Mouse (Mus musculus) ES-E14 (cell line): ENCODE data around the gene Chd8. TPM values are rescaled to one million over a fixed set of nuclear protein-coding genes. Genes with fewer than 3 reads are reported as not detected.

Experiments
- DNase-seq: peaks from one replicate; pipeline ENCODE4 v3.0.0-alpha.2; 2013; ENCODE audit warnings: low read depth, low spot score
- H3K27ac ChIP-seq: 2 replicates; pipeline ENCODE4 v1.5.1; 2012; ENCODE audit warnings: low read depth, mild to moderate bottlenecking, low read length, moderate library complexity, mixed read lengths; ENCODE audit not compliant: poor library complexity, insufficient read depth, severe bottlenecking
- H3K36me3 ChIP-seq: 2 replicates; pipeline ENCODE4 v1.6.1; 2012; ENCODE audit warnings: mild to moderate bottlenecking, low read length, moderate library complexity, mixed read lengths; ENCODE audit not compliant: control insufficient read depth, poor library complexity, insufficient read depth, severe bottlenecking
- H3K4me1 ChIP-seq, 2 experiments: fragments of 150-350 bp in 1 of 2; sonication (generic) in 1 of 2; 2 replicates each; pipeline ENCODE4 v1.6.1; 2012; ENCODE audit warnings: low read length in 2 of 2, mild to moderate bottlenecking in 1 of 2, mixed read lengths in 1 of 2; ENCODE audit not compliant: control insufficient read depth in 2 of 2, insufficient read depth in 2 of 2, poor library complexity in 1 of 2
- H3K4me3 ChIP-seq, 2 experiments: fragments of 150-350 bp in 1 of 2; sonication (generic) in 1 of 2; 2 replicates each; pipeline ENCODE4 v1.5.1; 2012; ENCODE audit warnings: low read length in 2 of 2, low read depth in 1 of 2, mild to moderate bottlenecking in 1 of 2, mixed read lengths in 1 of 2; ENCODE audit not compliant: insufficient read depth in 1 of 2, poor library complexity in 1 of 2, severe bottlenecking in 1 of 2
- H3K9ac ChIP-seq: 2 replicates; pipeline ENCODE4 v1.6.1; 2012; ENCODE audit warnings: low read depth, mild to moderate bottlenecking, low read length, mixed read lengths; ENCODE audit not compliant: poor library complexity, insufficient read depth, severe bottlenecking
- H3K9me3 ChIP-seq: fragments of 150-350 bp; sonication (generic); 2 replicates; pipeline ENCODE4 v1.6.1; 2012; ENCODE audit warnings: low read depth, mild to moderate bottlenecking, low read length; ENCODE audit not compliant: control insufficient read depth, insufficient read depth
- CHD2 ChIP-seq: IDR thresholded peaks from 2 replicates; pipeline ENCODE4 v1.6.1; 2014; ENCODE audit warnings: mild to moderate bottlenecking, low read depth, low read length, inconsistent platforms
- HCFC1 ChIP-seq: IDR thresholded peaks from 2 replicates; pipeline ENCODE4 v1.6.1; 2012; ENCODE audit warnings: low read length, inconsistent platforms, borderline replicate concordance; ENCODE audit not compliant: insufficient read depth
- MAFK ChIP-seq: IDR thresholded peaks from 2 replicates; pipeline ENCODE4 v1.6.1; 2014; ENCODE audit warnings: mild to moderate bottlenecking, low read depth, low read length, inconsistent platforms; ENCODE audit not compliant: insufficient read depth
- ZC3H11A ChIP-seq: IDR thresholded peaks from 2 replicates; pipeline ENCODE4 v1.6.1; 2012; ENCODE audit warnings: low read depth, mild to moderate bottlenecking, inconsistent platforms, low read length, borderline replicate concordance
- ZNF384 ChIP-seq: IDR thresholded peaks from 2 replicates; pipeline ENCODE4 v1.6.1; 2012; ENCODE audit warnings: low read depth, low read length, inconsistent platforms
- in situ Hi-C, 2 experiments: fragments of 600-800 bp; cut with MboI; formaldehyde crosslinking; loops; one replicate each; pipeline ENCODE4 v1.15.1; 2025; ENCODE audit warnings: low sequenced_read_pairs in 2 of 2, inconsistent platforms in 1 of 2; ENCODE audit not compliant: unreplicated experiment in 2 of 2
- total RNA-seq: library from RNA; depleted of rRNA; stranded (reverse); fragments of 300-350 nt; gene quantifications from 2 replicates; pipeline ENCODE4 v1.2.3, GENCODE M21; 2012

Chd8 gene
- total RNA-seq, 1 experiment, result 45.1 TPM

DNA sequence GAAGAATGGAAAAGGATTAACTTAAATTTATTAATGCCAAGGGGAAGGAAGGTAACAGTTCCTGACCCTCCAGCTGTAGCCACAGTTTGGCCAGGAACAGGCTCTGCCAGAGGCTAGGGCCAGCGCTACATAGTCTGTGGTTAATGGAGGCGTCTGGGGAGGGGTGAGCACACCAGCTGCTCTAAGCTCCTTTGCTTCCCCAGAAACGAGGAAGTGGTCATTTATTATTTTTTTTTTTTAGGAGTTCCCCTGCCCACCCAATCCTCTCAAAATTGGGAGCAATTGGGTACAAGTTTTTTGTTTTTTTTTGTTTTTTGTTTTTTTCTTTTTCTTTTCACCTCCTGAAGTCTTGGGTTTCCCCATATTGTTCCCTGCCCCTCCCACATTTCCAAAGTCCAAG, 59.4 kb downstream of the Chd8 start:
- H3K27ac ChIP-seq, result peak overlapping the region; percentile 33; the same call in 1 of the 2 replicates
- peaks cover 12% of the 10 kb centered on the region for H3K36me3 ChIP-seq
- peaks cover 6 to 8% of the 10 kb centered on the region in 2 experiments; a peak in 3 of 4 replicates for H3K4me1 ChIP-seq
- no peaks in the 10 kb centered on the region for H3K9me3 ChIP-seq
- in situ Hi-C loops, result no loop called here
- H3K4me3 ChIP-seq, result peak overlapping the region; percentile 35 to 96; a peak in 2 of 4 replicates
- peak overlapping the region; percentile 54; the same call in 1 of the 2 replicates for H3K9ac ChIP-seq
- DNase-seq, result no peak
- TF ChIP-seq ZNF384, result peak; percentile 72
- TF ChIP-seq ZC3H11A, result no peak

- peak within 1 kb of the TSS; percentile 96 for H3K27ac ChIP-seq
- H3K9ac ChIP-seq, result peak within 1 kb of the TSS; percentile 99
- peaks cover 12% of the 10 kb centered on the region for H3K36me3 ChIP-seq
- H3K9me3 ChIP-seq, result no peaks in the 10 kb centered on the region
- DNase-seq, result peak; percentile 82
- peak within 1 kb of the TSS; percentile 94 to 96 for H3K4me3 ChIP-seq
- peak; percentile 68 for TF ChIP-seq HCFC1
- no peak for TF ChIP-seq ZC3H11A
- peak; percentile 94 for TF ChIP-seq CHD2
- TF ChIP-seq MAFK, result no peak
- in situ Hi-C loops, result no loop called here
- peaks cover 6 to 8% of the 10 kb centered on the region in 2 experiments; a peak in 3 of 4 replicates for H3K4me1 ChIP-seq
These were observed 60.3 kb downstream of the Chd8 start, which contains the start of gene Supt16 for GRCm38 (mm10) chr14:52197156-52197878. Supt16 (minus strand) TSS chr14:52197416.

DNA sequence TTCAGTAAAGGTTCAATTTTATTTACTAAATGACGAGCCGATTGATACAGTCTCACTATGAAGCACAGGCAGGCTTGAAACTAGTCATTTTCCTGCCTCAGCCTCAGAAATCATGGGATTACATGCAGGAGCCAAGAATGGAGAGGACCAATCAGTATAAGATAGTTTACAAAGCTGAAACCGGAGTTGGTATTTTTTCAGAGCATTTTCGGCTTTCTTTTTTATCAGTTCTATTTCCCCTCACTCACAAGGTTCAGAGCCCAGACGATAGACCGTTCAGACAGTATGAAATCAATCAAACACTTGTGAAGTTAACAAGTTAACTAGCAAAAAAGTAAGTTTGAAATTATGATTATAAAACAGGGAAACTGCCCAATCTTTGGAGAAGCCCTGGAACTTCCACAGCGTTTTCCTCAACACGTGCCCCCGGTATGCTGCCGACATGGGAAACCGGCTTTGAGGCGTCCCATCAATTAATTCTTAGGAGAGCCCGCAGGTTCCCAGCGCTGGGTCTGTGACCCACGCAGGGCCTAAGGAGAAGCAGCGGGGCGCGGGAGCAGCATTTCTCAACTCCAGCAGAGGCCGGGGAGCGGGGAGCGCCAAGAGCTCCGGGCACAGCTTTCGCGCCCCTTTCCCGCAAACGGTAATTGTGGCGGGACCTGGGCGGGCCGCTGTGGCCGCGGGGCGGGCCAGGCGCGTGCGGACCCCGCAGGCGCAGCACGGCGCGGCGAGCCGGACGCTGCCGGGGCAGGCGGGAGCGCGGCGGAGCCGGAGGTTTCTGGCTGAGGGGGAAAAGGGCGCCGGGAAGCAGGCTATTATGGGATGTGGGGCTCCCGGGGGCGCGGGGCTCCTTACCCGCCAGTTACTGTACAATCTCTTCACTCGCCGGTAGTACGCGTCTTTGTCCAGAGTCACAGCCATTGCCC, 61.1 kb downstream of the Chd8 start:
- no peaks in the 10 kb centered on the region for H3K9me3 ChIP-seq
- H3K9ac ChIP-seq, result peak overlapping the region; percentile 99
- in situ Hi-C loops, result no loop called here
- peak overlapping the region; percentile 94 to 96 for H3K4me3 ChIP-seq
- H3K36me3 ChIP-seq, result peaks cover 8% of the 10 kb centered on the region
- no peak for TF ChIP-seq CHD2
- no peak for TF ChIP-seq HCFC1
- TF ChIP-seq ZC3H11A, result no peak
- TF ChIP-seq MAFK, result no peak
- TF ChIP-seq ZNF384, result no peak
- peak overlapping the region; percentile 96 for H3K27ac ChIP-seq
- no peak for DNase-seq
- H3K4me1 ChIP-seq, result peaks cover 6 to 8% of the 10 kb centered on the region in 2 experiments; a peak in 3 of 4 replicates

GRCm38 (mm10) chr14:52195691-52196090, 61.9 kb downstream of the Chd8 start:
- in situ Hi-C loops, result no loop called here
- peaks cover 6 to 8% of the 10 kb centered on the region in 2 experiments; a peak in 3 of 4 replicates for H3K4me1 ChIP-seq
- H3K9ac ChIP-seq, result no peak overlapping the region; the same call in 1 of the 2 replicates
- DNase-seq, result peak; percentile 53
- H3K36me3 ChIP-seq, result peaks cover 8% of the 10 kb centered on the region
- H3K9me3 ChIP-seq, result no peaks in the 10 kb centered on the region
- no peak overlapping the region for H3K27ac ChIP-seq
- peak overlapping the region; percentile 94 to 96; a peak in 3 of 4 replicates for H3K4me3 ChIP-seq
- TF ChIP-seq HCFC1 (no peak), MAFK (no peak), ZNF384 (peak; percentile 50; the same call in 1 of the 2 replicates)
